Mouse (Mus musculus): Measurements from ENCODE around the gene Slc31a1. TPM values are rescaled to one million over a fixed set of nuclear protein-coding genes. Genes with fewer than 3 reads are reported as not detected.
A peak's percentile ranks its signal among the peaks of the same experiment; 100 is the strongest.

Slc31a1 gene
- polyA plus RNA-seq, 1 experiment from 2014 or later, result 53.2 TPM

DNA sequence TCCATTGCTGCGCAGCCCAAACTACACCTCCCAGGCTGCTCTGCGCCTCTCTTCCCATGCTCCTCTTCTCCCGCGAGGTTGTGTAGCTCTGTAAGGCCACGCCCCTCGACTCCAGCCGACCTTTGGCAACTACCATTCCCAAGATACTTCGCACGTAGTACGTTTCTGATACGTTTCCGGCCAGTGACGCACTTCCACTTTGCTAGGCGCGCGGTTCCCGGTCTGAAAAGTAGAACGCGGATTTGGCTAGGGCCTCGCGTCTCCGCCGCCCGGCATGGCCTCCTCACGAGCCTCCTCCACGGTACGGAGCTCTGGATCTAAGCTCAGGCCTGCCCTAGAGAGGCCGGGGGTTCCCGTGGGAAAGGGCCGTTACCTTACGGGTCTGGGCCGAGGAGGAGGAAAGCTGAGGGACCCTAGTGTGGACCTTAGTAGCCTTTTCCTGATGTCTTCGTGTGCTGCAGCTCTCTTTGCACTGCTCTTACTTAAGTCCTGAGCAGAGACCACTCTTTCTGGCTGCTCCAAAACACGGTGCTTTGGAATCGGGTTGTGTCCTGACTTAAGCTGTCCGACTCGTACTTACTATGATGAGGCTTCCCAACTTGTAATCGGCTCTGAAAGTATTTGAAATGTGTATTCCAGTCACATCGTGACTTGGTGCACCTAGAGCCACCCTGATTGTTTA lies 48.2 kb downstream of the Slc31a1 start, which contains the start of the genes Cdc26 and Prpf4:
Cdc26 (minus strand) TSS at position 42 of the 682 bp plus-strand sequence.
Prpf4 (plus strand) TSS at position 197 of the 682 bp plus-strand sequence.
- ATAC-seq (ENCODE audit: insufficient number of reproducible peaks, low FRiP score, low TSS enrichment, low read depth), result peak; percentile 99
- H3K9me3 ChIP-seq (replicated peaks), result no peaks in the 10 kb centered on the region
- peaks cover 30% of the 10 kb centered on the region for H3K36me3 ChIP-seq
- peak within 1 kb of the TSS; percentile 74 for H3K4me2 ChIP-seq (replicated peaks)
- H3K4me1 ChIP-seq, result peaks cover 29% of the 10 kb centered on the region
- H3K4me3 ChIP-seq (replicated peaks), result peak within 1 kb of the TSS; percentile 79
- no peaks in the 10 kb centered on the region for H3K27me3 ChIP-seq
- H3K9ac ChIP-seq, result peak within 1 kb of the TSS; percentile 86
- WGBS, result under 1% methylated on average over 39 of the region's 39 CpGs
- peak within 1 kb of the TSS; percentile 93 for H3K27ac ChIP-seq (replicated peaks)

DNA sequence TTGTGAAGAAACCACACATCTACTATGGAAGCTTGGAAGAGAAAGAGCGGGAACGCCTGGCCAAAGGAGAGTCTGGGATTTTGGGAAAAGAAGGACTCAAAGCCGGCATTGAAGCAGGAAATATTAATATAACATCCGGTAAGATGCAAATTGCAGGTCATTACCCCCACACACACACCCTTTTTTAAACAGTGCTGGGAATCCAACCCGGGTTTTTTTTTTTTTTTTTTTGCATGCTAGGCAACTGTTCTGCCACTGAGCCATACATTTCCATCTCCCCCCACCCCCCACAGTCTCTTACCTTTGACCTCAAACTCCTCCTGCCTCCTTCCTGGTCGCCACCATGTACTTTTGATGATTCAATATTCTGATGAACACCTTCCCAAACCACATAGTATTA lies 49.1 kb downstream of the Slc31a1 start:
- H3K4me2 ChIP-seq (replicated peaks), result peak overlapping the region; percentile 74
- peaks cover 33% of the 10 kb centered on the region for H3K36me3 ChIP-seq
- H3K27me3 ChIP-seq, result no peaks in the 10 kb centered on the region
- ATAC-seq (ENCODE audit: insufficient number of reproducible peaks, low FRiP score, low TSS enrichment, low read depth), result no peak
- H3K4me1 ChIP-seq, result peaks cover 29% of the 10 kb centered on the region
- peak overlapping the region; percentile 93 for H3K27ac ChIP-seq (replicated peaks)
- H3K9me3 ChIP-seq (replicated peaks), result no peaks in the 10 kb centered on the region
- H3K9ac ChIP-seq, result peak overlapping the region; percentile 86
- peak overlapping the region; percentile 79 for H3K4me3 ChIP-seq (replicated peaks)
- 17% methylated on average over 6 of the region's 6 CpGs for WGBS

DNA sequence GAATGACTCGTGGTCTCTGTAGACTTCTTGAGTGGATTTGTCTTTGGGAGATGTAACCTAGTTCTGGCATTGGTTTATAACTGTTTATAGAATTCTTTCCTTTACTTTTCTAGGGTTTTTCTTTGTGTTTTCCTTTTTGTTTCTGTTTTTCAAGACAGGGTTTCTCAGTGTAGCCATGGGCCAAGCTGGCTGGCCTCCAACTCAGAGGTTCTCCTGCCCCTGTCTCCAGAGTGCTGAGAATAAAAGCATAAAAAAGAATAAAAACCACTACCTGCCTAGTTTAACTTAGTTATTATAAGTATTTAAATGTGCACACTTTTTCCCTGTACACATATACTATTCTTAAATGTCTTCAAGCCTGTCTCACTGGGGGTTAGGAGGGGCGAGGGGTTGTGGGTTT lies 49.8 kb downstream of the Slc31a1 start:
- H3K4me3 ChIP-seq (replicated peaks), result peak overlapping the region; percentile 79; the same call in 1 of the 2 replicates
- H3K9me3 ChIP-seq (replicated peaks), result no peaks in the 10 kb centered on the region
- H3K27ac ChIP-seq (replicated peaks), result no peak overlapping the region
- peaks cover 40% of the 10 kb centered on the region for H3K36me3 ChIP-seq
- H3K4me1 ChIP-seq, result peaks cover 29% of the 10 kb centered on the region
- 86% methylated on average over 2 of the region's 2 CpGs for WGBS
- H3K9ac ChIP-seq, result no peak overlapping the region
- no peaks in the 10 kb centered on the region for H3K27me3 ChIP-seq
- no peak for ATAC-seq (ENCODE audit: insufficient number of reproducible peaks, low FRiP score, low TSS enrichment, low read depth)
- H3K4me2 ChIP-seq (replicated peaks), result peak overlapping the region; percentile 74; the same call in 1 of the 2 replicates

DNA sequence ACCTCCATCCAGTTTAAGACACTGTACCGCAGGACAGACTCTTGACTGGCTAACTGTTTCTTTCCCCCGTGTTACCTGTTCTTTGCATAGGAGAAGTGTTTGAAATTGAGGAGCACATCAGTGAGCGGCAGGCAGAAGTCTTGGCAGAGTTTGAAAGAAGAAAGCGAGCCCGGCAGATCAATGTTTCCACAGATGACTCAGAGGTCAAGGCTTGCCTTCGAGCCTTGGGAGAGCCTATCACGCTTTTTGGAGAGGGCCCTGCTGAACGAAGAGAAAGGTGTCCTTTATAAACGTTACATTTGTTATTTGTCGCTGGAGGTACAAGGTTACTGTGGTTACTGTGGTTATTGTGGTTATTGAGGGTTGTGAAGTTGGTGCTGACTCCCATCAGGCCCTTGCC lies 51.1 kb downstream of the Slc31a1 start:
- ATAC-seq (ENCODE audit: insufficient number of reproducible peaks, low FRiP score, low TSS enrichment, low read depth), result no peak

DNA sequence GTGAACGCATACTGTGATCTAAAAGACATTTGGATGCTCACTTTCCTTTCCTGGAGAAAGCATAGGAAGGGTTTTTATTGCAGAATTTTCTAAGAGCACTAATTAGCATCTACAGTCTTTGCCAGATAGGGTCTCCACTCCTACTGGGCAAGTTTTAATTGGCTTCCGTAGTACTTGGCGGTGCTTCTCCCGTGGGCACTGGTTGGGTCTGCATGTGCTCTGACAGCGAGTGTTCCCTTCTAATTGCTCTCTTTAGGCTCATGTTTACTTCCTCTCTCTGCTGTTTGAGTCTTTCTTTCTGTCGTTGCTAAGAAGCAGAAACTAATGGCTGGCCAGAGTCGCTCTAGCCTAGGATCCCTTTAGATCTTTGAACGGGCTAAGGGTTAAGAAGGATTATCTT lies 57.9 kb downstream of the Slc31a1 start:
- WGBS, result 84% methylated on average over 8 of the region's 8 CpGs
- Histone ChIP-seq H3K9ac (no peak overlapping the region), H3K4me2 (replicated peaks) (no peak overlapping the region), H3K36me3 (peaks cover 100% of the 10 kb centered on the region), H3K27ac (replicated peaks) (no peak overlapping the region), H3K9me3 (replicated peaks) (no peaks in the 10 kb centered on the region), H3K27me3 (no peaks in the 10 kb centered on the region), H3K4me3 (replicated peaks) (no peak overlapping the region), H3K4me1 (no peaks in the 10 kb centered on the region)
- ATAC-seq (ENCODE audit: insufficient number of reproducible peaks, low FRiP score, low TSS enrichment, low read depth), result no peak; the same call in 1 of the 2 replicates

More for the DNA sequence above, 51.1 kb downstream of the Slc31a1 start:
- no peak overlapping the region for H3K27ac ChIP-seq (replicated peaks)
- H3K4me1 ChIP-seq, result peaks cover 19% of the 10 kb centered on the region
- H3K4me2 ChIP-seq (replicated peaks), result no peak overlapping the region
- 90% methylated on average over 10 of the region's 10 CpGs for WGBS
- H3K9me3 ChIP-seq (replicated peaks), result no peaks in the 10 kb centered on the region
- H3K36me3 ChIP-seq, result peaks cover 53% of the 10 kb centered on the region
- no peak overlapping the region for H3K4me3 ChIP-seq (replicated peaks)
- H3K27me3 ChIP-seq, result no peaks in the 10 kb centered on the region
- H3K9ac ChIP-seq, result no peak overlapping the region

DNA sequence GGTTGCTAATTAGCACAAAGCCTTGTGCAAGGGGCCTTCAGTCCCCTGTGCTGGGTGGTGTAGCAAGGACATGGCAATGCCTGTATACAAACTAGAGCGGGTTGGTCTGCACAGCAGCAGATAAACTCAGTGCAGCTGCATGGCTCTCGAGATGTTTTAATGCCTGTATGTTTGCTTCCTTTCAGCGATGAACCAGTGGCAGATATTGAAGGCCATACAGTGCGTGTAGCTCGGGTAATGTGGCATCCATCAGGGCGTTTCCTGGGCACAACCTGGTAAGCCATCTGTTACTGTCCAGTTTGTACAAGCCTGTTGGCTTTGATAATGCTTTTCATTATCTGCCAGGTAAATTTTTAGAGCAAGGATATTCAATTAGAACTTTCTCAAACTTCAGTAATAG lies 58.6 kb downstream of the Slc31a1 start:
- WGBS, result 95% methylated on average over 6 of the region's 6 CpGs
- no peak overlapping the region for H3K4me2 ChIP-seq (replicated peaks)
- no peak for ATAC-seq (ENCODE audit: insufficient number of reproducible peaks, low FRiP score, low TSS enrichment, low read depth)
- no peak overlapping the region for H3K4me3 ChIP-seq (replicated peaks)
- H3K27ac ChIP-seq (replicated peaks), result no peak overlapping the region
- no peaks in the 10 kb centered on the region for H3K9me3 ChIP-seq (replicated peaks)
- H3K36me3 ChIP-seq, result peaks cover 100% of the 10 kb centered on the region
- H3K27me3 ChIP-seq, result no peaks in the 10 kb centered on the region
- no peak overlapping the region for H3K9ac ChIP-seq
- H3K4me1 ChIP-seq, result no peaks in the 10 kb centered on the region

DNA sequence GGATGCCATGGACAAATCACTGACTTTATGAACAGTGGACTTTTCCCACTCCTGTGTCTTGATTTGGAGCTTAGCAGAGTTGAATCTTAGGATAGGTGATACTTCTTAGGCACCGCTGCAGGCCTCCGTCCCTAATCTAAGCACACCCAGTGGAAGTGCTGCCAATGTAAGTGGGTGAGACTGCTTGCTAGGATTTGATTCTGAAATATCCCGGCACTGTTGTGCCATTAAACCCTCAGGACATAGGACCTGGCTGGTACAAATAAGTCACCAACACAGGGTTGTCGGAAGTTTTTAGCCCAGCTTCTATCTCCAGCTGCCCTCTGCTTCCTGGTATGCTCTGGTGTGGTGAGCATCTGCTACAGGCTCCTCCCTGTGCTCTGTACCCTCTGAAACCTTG lies 65.4 kb downstream of the Slc31a1 start:
- no peak for ATAC-seq (ENCODE audit: insufficient number of reproducible peaks, low FRiP score, low TSS enrichment, low read depth)
- Histone ChIP-seq H3K36me3 (peaks cover 52% of the 10 kb centered on the region), H3K4me1 (no peaks in the 10 kb centered on the region), H3K4me2 (replicated peaks) (no peak overlapping the region), H3K27ac (replicated peaks) (no peak overlapping the region), H3K4me3 (replicated peaks) (no peak overlapping the region), H3K9ac (no peak overlapping the region), H3K9me3 (replicated peaks) (no peaks in the 10 kb centered on the region), H3K27me3 (no peaks in the 10 kb centered on the region)
- 89% methylated on average over 4 of the region's 4 CpGs for WGBS

DNA sequence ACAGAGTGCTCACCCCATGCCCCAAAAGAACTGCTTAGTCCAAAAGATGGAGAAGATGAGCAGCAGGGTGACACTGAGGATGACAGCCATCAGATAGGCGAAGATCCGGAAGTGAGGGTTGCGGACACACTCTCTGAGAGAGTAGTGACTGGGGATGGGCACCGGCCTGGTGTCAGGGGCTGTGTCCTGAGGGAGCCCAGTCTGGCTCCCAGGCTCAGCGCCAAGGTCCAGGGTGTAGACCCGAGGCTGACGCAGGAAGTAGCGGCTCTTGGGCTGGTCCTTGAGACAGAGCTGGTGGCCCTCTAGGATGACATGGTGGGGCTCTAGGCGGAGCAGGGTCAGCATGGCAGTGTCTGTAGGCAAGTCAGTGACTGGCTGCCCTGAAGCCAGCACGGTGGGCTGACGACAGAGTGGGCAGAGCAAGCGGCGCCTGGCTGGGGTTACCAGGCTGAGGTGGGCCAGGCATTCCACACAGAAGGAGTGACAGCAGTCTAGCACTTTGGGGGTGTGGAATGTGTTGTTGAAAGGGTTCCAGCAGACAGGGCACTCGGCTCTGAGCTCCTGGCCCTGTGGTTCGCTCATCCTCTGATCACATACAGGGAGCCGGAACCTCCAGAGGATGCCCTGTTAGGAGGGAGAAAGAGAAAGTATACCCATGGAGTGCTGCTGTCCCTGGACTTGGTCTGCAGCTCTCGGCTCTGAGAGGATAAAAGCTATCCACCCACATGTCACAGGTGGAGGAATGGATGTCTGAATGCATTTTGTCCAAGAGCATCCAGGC lies 67.6 kb downstream of the Slc31a1 start:
- H3K9ac ChIP-seq, result no peak overlapping the region
- H3K4me1 ChIP-seq, result no peaks in the 10 kb centered on the region
- ATAC-seq (ENCODE audit: insufficient number of reproducible peaks, low FRiP score, low TSS enrichment, low read depth), result no peak
- no peaks in the 10 kb centered on the region for H3K27me3 ChIP-seq
- WGBS, result 72% methylated on average over 17 of the region's 17 CpGs
- no peak overlapping the region for H3K4me3 ChIP-seq (replicated peaks)
- H3K27ac ChIP-seq (replicated peaks), result no peak overlapping the region
- no peaks in the 10 kb centered on the region for H3K9me3 ChIP-seq (replicated peaks)
- no peak overlapping the region for H3K4me2 ChIP-seq (replicated peaks)
- H3K36me3 ChIP-seq, result peaks cover 29% of the 10 kb centered on the region

DNA sequence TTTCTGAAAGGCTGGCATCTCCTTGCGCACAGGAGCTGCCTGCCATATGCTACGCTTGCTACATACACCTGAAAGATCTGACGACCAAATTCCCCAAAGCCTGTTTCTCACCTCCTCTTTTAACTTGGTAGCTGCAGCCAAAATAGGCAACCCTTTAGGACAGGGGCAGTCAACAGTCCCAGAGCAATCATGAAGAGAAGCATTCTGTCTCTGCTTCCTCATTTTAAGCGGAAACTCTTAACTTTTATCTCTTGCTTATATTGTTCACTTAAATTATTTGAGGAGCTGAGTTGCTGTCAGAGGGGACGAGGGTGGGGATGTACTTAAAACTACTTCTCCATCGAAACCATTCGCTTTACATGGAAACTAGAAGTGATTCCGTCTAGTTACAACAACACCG lies 69.1 kb downstream of the Slc31a1 start:
- Histone ChIP-seq H3K9ac (no peak overlapping the region), H3K9me3 (replicated peaks) (no peaks in the 10 kb centered on the region), H3K36me3 (peaks cover 18% of the 10 kb centered on the region), H3K4me1 (no peaks in the 10 kb centered on the region), H3K4me2 (replicated peaks) (no peak overlapping the region), H3K27me3 (no peaks in the 10 kb centered on the region), H3K4me3 (replicated peaks) (no peak overlapping the region), H3K27ac (replicated peaks) (no peak overlapping the region)
- 86% methylated on average over 9 of the region's 9 CpGs for WGBS
- no peak for ATAC-seq (ENCODE audit: insufficient number of reproducible peaks, low FRiP score, low TSS enrichment, low read depth)

DNA sequence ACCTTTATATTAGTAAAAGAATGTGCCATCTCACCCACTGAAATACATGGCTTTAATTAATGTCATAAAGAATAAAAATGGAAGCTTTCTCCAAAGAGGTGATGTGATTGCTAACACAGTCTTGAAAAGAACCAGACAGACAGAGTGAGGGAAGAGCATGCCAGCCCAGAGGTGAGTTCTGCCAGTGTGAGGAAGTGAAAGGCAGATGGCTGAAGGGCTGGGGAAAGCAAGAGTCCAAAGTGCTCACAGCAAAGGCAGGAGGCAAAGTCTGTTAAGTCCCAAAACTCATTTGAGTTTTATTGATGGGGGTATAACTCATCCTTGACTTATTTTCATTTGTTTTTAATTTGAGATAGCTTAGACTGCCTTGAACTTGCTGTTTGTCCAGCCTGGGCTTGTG lies 70.2 kb downstream of the Slc31a1 start:
- 0 out of 2 replicates have a peak, but pooled peaks cover 8% of the 10 kb centered on the region for H3K36me3 ChIP-seq
- no peaks in the 10 kb centered on the region for H3K4me1 ChIP-seq
- no peak overlapping the region for H3K27ac ChIP-seq (replicated peaks)
- no peak overlapping the region for H3K4me2 ChIP-seq (replicated peaks)
- H3K4me3 ChIP-seq (replicated peaks), result no peak overlapping the region
- no peak for ATAC-seq (ENCODE audit: insufficient number of reproducible peaks, low FRiP score, low TSS enrichment, low read depth)
- no peaks in the 10 kb centered on the region for H3K27me3 ChIP-seq
- H3K9ac ChIP-seq, result no peak overlapping the region
- H3K9me3 ChIP-seq (replicated peaks), result no peaks in the 10 kb centered on the region

DNA sequence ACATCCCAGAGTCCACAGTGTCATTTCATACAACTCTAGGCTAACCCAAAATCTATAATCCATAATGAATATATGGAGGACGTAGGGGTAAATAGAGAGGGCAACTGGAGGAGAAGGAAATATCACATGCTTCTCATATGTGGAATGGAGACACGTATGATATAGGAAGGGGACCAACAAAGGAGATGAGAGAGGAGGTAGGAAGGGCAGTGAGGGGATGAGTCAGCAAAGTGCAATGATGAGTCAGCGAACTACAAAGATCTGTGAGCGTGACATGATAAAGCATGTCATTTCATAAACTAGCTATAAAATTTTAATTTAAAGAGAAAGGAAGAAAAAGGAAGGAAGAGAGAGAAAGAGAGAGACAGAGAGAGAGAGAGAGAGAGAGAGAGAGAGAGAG lies 71.0 kb downstream of the Slc31a1 start:
- 79% methylated on average over 4 of the region's 4 CpGs for WGBS
- H3K4me2 ChIP-seq (replicated peaks), result no peak overlapping the region
- no peaks in the 10 kb centered on the region for H3K27me3 ChIP-seq
- no peaks in the 10 kb centered on the region for H3K4me1 ChIP-seq
- no peak for ATAC-seq (ENCODE audit: insufficient number of reproducible peaks, low FRiP score, low TSS enrichment, low read depth)
- H3K36me3 ChIP-seq, result no peaks in the 10 kb centered on the region
- no peak overlapping the region for H3K9ac ChIP-seq
- no peak overlapping the region for H3K4me3 ChIP-seq (replicated peaks)
- H3K27ac ChIP-seq (replicated peaks), result no peak overlapping the region
- no peaks in the 10 kb centered on the region for H3K9me3 ChIP-seq (replicated peaks)

Data from embryonic facial prominence, embryonic 15.5 days (tissue).